9 mouse cellular contexts compared by ENCODE assay signal in genomic region chr11:46032956-46033355, GRCm38 (mm10). TPM values are rescaled to one million over a fixed set of nuclear protein-coding genes. Genes with fewer than 3 reads are reported as not detected.
"Had no signal": no experiment of that assay in that cellular context is flagged by ENCODE, and none has a peak within 500 bp of the region (broad histone marks: within the 10 kb centered on the region; RNA-seq: fewer than 3 reads in every experiment).

No protein-coding gene starts in this region.

- DNase-seq: kidney, adult 2 months; left cerebral cortex, postnatal 4 days; lung, adult 18-20 months; lung, postnatal 36 days; spleen, adult 18-20 months; thymus, postnatal 36 days had no signal

RNA-seq across cellular contexts. Expression of gene Sox30, which starts 52.8 kb away (rescaled TPM):
- total RNA-seq: megakaryocyte progenitor cell, adult 5-6 weeks had no signal
- polyA plus RNA-seq: large intestine, adult 2 months; liver, adult 2 months had no signal
